Mouse (Mus musculus) limb, embryonic 15.5 days (tissue): ENCODE data around the gene Tsc22d2. TPM values are rescaled to one million over a fixed set of nuclear protein-coding genes. Genes with fewer than 3 reads are reported as not detected.
"Not testable (repeated sequence)": the region's sequence is repeated elsewhere in the genome, so short reads cannot be mapped to it uniquely, and the experiment has no call there.

Experiments used
- ATAC-seq: fragments of 200-750 bp; cut with Nextera tagmentation; 2 replicates; pipeline ENCODE4 v1.8.0; 2017; ENCODE audit warnings: low read depth, moderate TSS enrichment; ENCODE audit not compliant: insufficient number of reproducible peaks, low FRiP score, low TSS enrichment
- H3K27ac ChIP-seq: fragments of 300-500 bp; sonication (generic); 2 replicates; pipeline ENCODE4 v1.5.1; 2015; ENCODE audit warnings: moderate library complexity, mild to moderate bottlenecking, inconsistent platforms
- H3K27me3 ChIP-seq: fragments of 300-500 bp; sonication (generic); 2 replicates; pipeline ENCODE4 v1.6.1; 2015; ENCODE audit warnings: inconsistent platforms
- H3K36me3 ChIP-seq: fragments of 300-500 bp; sonication (generic); 2 replicates; pipeline ENCODE4 v1.6.1; 2015; ENCODE audit warnings: inconsistent platforms
- H3K4me1 ChIP-seq: fragments of 300-500 bp; sonication (generic); 2 replicates; pipeline ENCODE4 v1.6.1; 2015; ENCODE audit warnings: inconsistent platforms
- H3K4me2 ChIP-seq: fragments of 300-500 bp; sonication (generic); 2 replicates; pipeline ENCODE4 v1.6.1; 2015; ENCODE audit warnings: mild to moderate bottlenecking, inconsistent platforms
- H3K4me3 ChIP-seq: fragments of 300-500 bp; sonication (generic); 2 replicates; pipeline ENCODE4 v1.5.1; 2015; ENCODE audit warnings: mild to moderate bottlenecking, inconsistent platforms
- H3K9ac ChIP-seq: fragments of 300-500 bp; sonication (generic); 2 replicates; pipeline ENCODE4 v1.6.1; 2015; ENCODE audit warnings: inconsistent platforms
- H3K9me3 ChIP-seq: fragments of 300-500 bp; sonication (generic); 2 replicates; pipeline ENCODE4 v1.6.1; 2016; ENCODE audit warnings: inconsistent platforms
- WGBS: fragments of 180-500 bp; shearing (Covaris S2); methylation state at CpG from one replicate; pipeline ENCODE4 v1.1.7; 2015; 5-methylcytosine and 5-hydroxymethylcytosine counted together
- polyA plus RNA-seq: library from polyadenylated mRNA; unstranded; fragments of >200 nt; fragmentation: Nextera tagmentation; extraction: Ambion mirVana; gene quantifications from 2 replicates; pipeline ENCODE4 v1.2.1, GENCODE M21; 2015

Gene Tsc22d2
- polyA plus RNA-seq, 1 experiment from 2014 or later, result 9.6 TPM

- 79% methylated on average over 4 of the region's 4 CpGs for WGBS
- H3K4me3 ChIP-seq, result no peak overlapping the region
- no peak overlapping the region for H3K27ac ChIP-seq
- no peak overlapping the region for H3K9ac ChIP-seq
- no peaks in the 10 kb centered on the region for H3K9me3 ChIP-seq
- H3K27me3 ChIP-seq, result no peaks in the 10 kb centered on the region
- H3K4me1 ChIP-seq, result no peaks in the 10 kb centered on the region
- no peaks in the 10 kb centered on the region; the same call in 1 of the 2 replicates for H3K36me3 ChIP-seq
- ATAC-seq, result no peak
- H3K4me2 ChIP-seq, result no peak overlapping the region
Observed at GRCm38 (mm10) chr3:58454414-58455205, 40.1 kb downstream of the Tsc22d2 start.

GRCm38 (mm10) chr3:58455255-58455654 lies 40.7 kb downstream of the Tsc22d2 start:
- no peak for ATAC-seq
- 79% methylated on average over 3 of the region's 3 CpGs for WGBS
- no peak overlapping the region for H3K4me2 ChIP-seq

GRCm38 (mm10) chr3:58469655-58470437 lies 55.3 kb downstream of the Tsc22d2 start:
- Histone ChIP-seq H3K4me2 (no peak overlapping the region), H3K9ac (no peak overlapping the region), H3K4me3 (no peak overlapping the region), H3K27me3 (no peaks in the 10 kb centered on the region), H3K27ac (no peak overlapping the region), H3K36me3 (no peaks in the 10 kb centered on the region), H3K4me1 (no peaks in the 10 kb centered on the region), H3K9me3 (no peaks in the 10 kb centered on the region)
- WGBS, result 68% methylated on average over 9 of the region's 9 CpGs
- ATAC-seq, result no peak

More at GRCm38 (mm10) chr3:58455255-58455654, 40.7 kb downstream of the Tsc22d2 start:
- no peak overlapping the region for H3K9ac ChIP-seq
- H3K27me3 ChIP-seq, result no peaks in the 10 kb centered on the region
- H3K27ac ChIP-seq, result no peak overlapping the region
- no peak overlapping the region for H3K4me3 ChIP-seq
- no peaks in the 10 kb centered on the region for H3K9me3 ChIP-seq
- H3K36me3 ChIP-seq, result peaks cover 4% of the 10 kb centered on the region; the same call in 1 of the 2 replicates
- H3K4me1 ChIP-seq, result no peaks in the 10 kb centered on the region

GRCm38 (mm10) chr3:58475298-58475697 lies 60.8 kb downstream of the Tsc22d2 start:
- H3K4me3 ChIP-seq, H3K36me3 ChIP-seq, ATAC-seq, H3K9ac ChIP-seq, H3K4me1 ChIP-seq, H3K27me3 ChIP-seq, H3K9me3 ChIP-seq, H3K27ac ChIP-seq, H3K4me2 ChIP-seq: not testable (repeated sequence)
- 100% methylated on average over 1 of the region's 1 CpGs for WGBS

GRCm38 (mm10) chr3:58478755-58479455 lies 64.4 kb downstream of the Tsc22d2 start:
- Histone ChIP-seq H3K9ac (no peak overlapping the region), H3K9me3 (no peaks in the 10 kb centered on the region), H3K27me3 (no peaks in the 10 kb centered on the region), H3K4me1 (no peaks in the 10 kb centered on the region), H3K4me3 (no peak overlapping the region), H3K27ac (no peak overlapping the region), H3K4me2 (no peak overlapping the region), H3K36me3 (no peaks in the 10 kb centered on the region)
- ATAC-seq, result no peak
- 91% methylated on average over 2 of the region's 2 CpGs for WGBS

GRCm38 (mm10) chr3:58485883-58486282 lies 71.4 kb downstream of the Tsc22d2 start:
- Histone ChIP-seq H3K4me1 (no peaks in the 10 kb centered on the region), H3K9ac (no peak overlapping the region), H3K27ac (no peak overlapping the region), H3K4me3 (no peak overlapping the region), H3K36me3 (no peaks in the 10 kb centered on the region), H3K27me3 (no peaks in the 10 kb centered on the region), H3K9me3 (no peaks in the 10 kb centered on the region), H3K4me2 (no peak overlapping the region)
- ATAC-seq, result no peak
- WGBS, result 75% methylated on average over 7 of the region's 7 CpGs

GRCm38 (mm10) chr3:58487121-58487520 lies 72.6 kb downstream of the Tsc22d2 start:
- 68% methylated on average over 3 of the region's 3 CpGs for WGBS

GRCm38 (mm10) chr3:58487999-58488775 lies 73.7 kb downstream of the Tsc22d2 start:
- H3K27ac ChIP-seq, result no peak overlapping the region
- no peak for ATAC-seq
- H3K27me3 ChIP-seq, result no peaks in the 10 kb centered on the region
- no peaks in the 10 kb centered on the region for H3K36me3 ChIP-seq
- no peaks in the 10 kb centered on the region for H3K9me3 ChIP-seq
- 80% methylated on average over 8 of the region's 8 CpGs for WGBS
- H3K4me3 ChIP-seq, result no peak overlapping the region
- no peak overlapping the region for H3K4me2 ChIP-seq
- H3K4me1 ChIP-seq, result no peaks in the 10 kb centered on the region
- H3K9ac ChIP-seq, result no peak overlapping the region

More at GRCm38 (mm10) chr3:58487121-58487520, 72.6 kb downstream of the Tsc22d2 start:
- Histone ChIP-seq H3K9me3 (no peaks in the 10 kb centered on the region), H3K9ac (no peak overlapping the region), H3K4me3 (no peak overlapping the region), H3K27me3 (no peaks in the 10 kb centered on the region), H3K36me3 (no peaks in the 10 kb centered on the region), H3K4me1 (no peaks in the 10 kb centered on the region), H3K27ac (no peak overlapping the region), H3K4me2 (no peak overlapping the region)
- no peak for ATAC-seq

- H3K9ac ChIP-seq, result no peak overlapping the region
- no peaks in the 10 kb centered on the region for H3K4me1 ChIP-seq
- H3K4me2 ChIP-seq, result no peak overlapping the region
- ATAC-seq, result no peak
- no peak overlapping the region for H3K4me3 ChIP-seq
- no peaks in the 10 kb centered on the region for H3K27me3 ChIP-seq
- no peaks in the 10 kb centered on the region for H3K9me3 ChIP-seq
- WGBS, result 72% methylated on average over 7 of the region's 7 CpGs
- H3K27ac ChIP-seq, result no peak overlapping the region
- no peaks in the 10 kb centered on the region for H3K36me3 ChIP-seq
Observed at GRCm38 (mm10) chr3:58490787-58491186, 76.3 kb downstream of the Tsc22d2 start.

- Histone ChIP-seq H3K9me3 (no peaks in the 10 kb centered on the region), H3K27me3 (no peaks in the 10 kb centered on the region), H3K27ac (no peak overlapping the region), H3K36me3 (no peaks in the 10 kb centered on the region), H3K4me1 (no peaks in the 10 kb centered on the region), H3K4me3 (no peak overlapping the region), H3K4me2 (no peak overlapping the region), H3K9ac (no peak overlapping the region)
- WGBS, result 80% methylated on average over 4 of the region's 4 CpGs
- ATAC-seq, result no peak
Observed at GRCm38 (mm10) chr3:58493621-58494020, 79.1 kb downstream of the Tsc22d2 start.

GRCm38 (mm10) chr3:58501961-58502360 lies 87.4 kb downstream of the Tsc22d2 start:
- ATAC-seq, result no peak
- no peaks in the 10 kb centered on the region for H3K36me3 ChIP-seq
- no peaks in the 10 kb centered on the region for H3K4me1 ChIP-seq
- H3K9me3 ChIP-seq, result no peaks in the 10 kb centered on the region
- no peak overlapping the region for H3K4me2 ChIP-seq
- H3K27ac ChIP-seq, result no peak overlapping the region
- H3K9ac ChIP-seq, result no peak overlapping the region
- 71% methylated on average over 2 of the region's 2 CpGs for WGBS
- no peak overlapping the region for H3K4me3 ChIP-seq
- no peaks in the 10 kb centered on the region for H3K27me3 ChIP-seq
